Mouse (Mus musculus) spleen, adult 2 months (tissue): Measurements from ENCODE around the gene Nfatc3.

Experiments used
- CTCF ChIP-seq: fragments of 200-500 bp; IDR thresholded peaks from 2 replicates; pipeline ENCODE4 v1.5.1; 2011; ENCODE audit warnings: mild to moderate bottlenecking, inconsistent platforms; ENCODE audit not compliant: insufficient read depth, insufficient read length, insufficient replicate concordance; ENCODE audit errors: extremely low read depth
- POLR2A ChIP-seq: fragments of 200-500 bp; IDR thresholded peaks from 2 replicates; pipeline ENCODE4 v1.6.1; 2011; ENCODE audit warnings: low read depth, low read length, inconsistent platforms

DNA sequence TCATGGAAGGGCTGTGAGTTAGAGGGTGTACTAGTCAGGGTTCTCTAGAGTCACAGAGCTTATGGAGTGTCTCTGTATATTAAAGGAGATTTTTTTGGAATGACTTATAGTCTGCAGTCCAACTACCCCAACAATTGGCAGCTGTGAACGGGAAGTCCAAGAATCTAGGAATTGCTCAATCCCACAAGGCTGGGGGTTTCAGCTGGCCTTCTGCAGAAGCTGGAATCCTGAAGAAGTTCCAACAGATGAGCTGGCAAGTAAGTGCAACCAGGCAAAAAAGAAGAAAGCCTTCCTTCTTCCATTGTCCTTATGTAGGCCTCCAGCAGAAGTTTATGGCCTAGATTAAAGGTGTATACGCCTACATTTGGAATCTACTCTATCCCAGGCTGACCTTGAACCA lies 86.7 kb downstream of the Nfatc3 start:
- TF ChIP-seq CTCF: no peak
- no peak for TF ChIP-seq POLR2A
